Mouse (Mus musculus) MEL (cell line): Measurements from ENCODE around the gene Gm20388. TPM values are rescaled to one million over a fixed set of nuclear protein-coding genes. Genes with fewer than 3 reads are reported as not detected.

ENCODE experiments used
- DNase-seq: peaks from one replicate; pipeline ENCODE4 v3.0.0; 2011; ENCODE audit warnings: low read depth, low spot score
- H3K27ac ChIP-seq: 2 replicates; pipeline ENCODE4 v1.5.1; 2012; ENCODE audit warnings: low read depth, mild to moderate bottlenecking, control low read depth, low read length, moderate library complexity; ENCODE audit not compliant: control insufficient read depth
- H3K27me3 ChIP-seq, 2 experiments: fragments of 150-350 bp in 1 of 2; sonication (generic) in 1 of 2; 2 replicates each; pipeline ENCODE4 v1.6.1; 2012; ENCODE audit warnings: low read length in 2 of 2, mild to moderate bottlenecking in 2 of 2, improper control_type of control experiment in 1 of 2, moderate library complexity in 1 of 2; ENCODE audit not compliant: insufficient read depth in 2 of 2, control insufficient read depth in 1 of 2
- H3K36me3 ChIP-seq, 2 experiments: 2 replicates each; pipeline ENCODE4 v1.6.1; 2012 to 2014; ENCODE audit warnings: low read length in 2 of 2, improper control_type of control experiment in 1 of 2, inconsistent platforms in 1 of 2, mild to moderate bottlenecking in 1 of 2; ENCODE audit not compliant: insufficient read depth in 2 of 2, control insufficient read depth in 1 of 2
- H3K4me1 ChIP-seq, 2 experiments: fragments of 150-350 bp in 1 of 2; sonication (generic) in 1 of 2; 2 replicates each; pipeline ENCODE4 v1.6.1; 2012; ENCODE audit warnings: low read length in 2 of 2, improper control_type of control experiment in 1 of 2, mild to moderate bottlenecking in 1 of 2; ENCODE audit not compliant: insufficient read depth in 2 of 2, control insufficient read depth in 1 of 2
- H3K4me3 ChIP-seq, 2 experiments: fragments of 150-350 bp in 1 of 2; sonication (generic) in 1 of 2; 2 replicates each; pipeline ENCODE4 v1.5.1; 2012; ENCODE audit warnings: low read depth in 2 of 2, low read length in 2 of 2, mild to moderate bottlenecking in 2 of 2, moderate library complexity in 2 of 2, control low read depth in 1 of 2, improper control_type of control experiment in 1 of 2; ENCODE audit not compliant: control insufficient read depth in 1 of 2, insufficient read depth in 1 of 2
- H3K79me2 ChIP-seq: 2 replicates; pipeline ENCODE4 v1.6.1; 2012; ENCODE audit warnings: mild to moderate bottlenecking, low read length, moderate library complexity; ENCODE audit not compliant: control insufficient read depth, poor library complexity, insufficient read depth
- H3K9ac ChIP-seq: 2 replicates; pipeline ENCODE4 v1.6.1; 2012; ENCODE audit warnings: low read depth, mild to moderate bottlenecking, control low read depth, low read length, moderate library complexity; ENCODE audit not compliant: control insufficient read depth, poor library complexity, severe bottlenecking
- H3K9me3 ChIP-seq: fragments of 150-350 bp; sonication (generic); replicated peaks from 2 replicates; pipeline ENCODE4 v1.6.1; 2012; ENCODE audit warnings: mild to moderate bottlenecking, low read length, improper control_type of control experiment, moderate library complexity; ENCODE audit not compliant: insufficient read depth
- CHD1 ChIP-seq: IDR thresholded peaks from 2 replicates; pipeline ENCODE4 v1.6.1; 2012; ENCODE audit warnings: low read depth, mild to moderate bottlenecking, inconsistent platforms, low read length, improper control_type of control experiment
- CHD2 ChIP-seq: IDR thresholded peaks from 2 replicates; pipeline ENCODE4 v1.6.1; 2011; ENCODE audit warnings: low read length, improper control_type of control experiment
- E2F4 ChIP-seq: IDR thresholded peaks from 2 replicates; pipeline ENCODE4 v1.6.1; 2011; ENCODE audit warnings: low read depth, low read length, improper control_type of control experiment, borderline replicate concordance
- ETS1 ChIP-seq: IDR thresholded peaks from 2 replicates; pipeline ENCODE4 v1.6.1; 2012; ENCODE audit warnings: low read depth, mild to moderate bottlenecking, inconsistent platforms, low read length, improper control_type of control experiment, moderate library complexity
- JUND ChIP-seq: IDR thresholded peaks from 2 replicates; pipeline ENCODE4 v1.6.1; 2011; ENCODE audit warnings: low read depth, mild to moderate bottlenecking, improper control_type of control experiment, low read length
- MAX ChIP-seq: IDR thresholded peaks from 2 replicates; pipeline ENCODE4 v1.6.1; 2011; ENCODE audit warnings: low read length, improper control_type of control experiment
- MAZ ChIP-seq: IDR thresholded peaks from 2 replicates; pipeline ENCODE4 v1.6.1; 2012; ENCODE audit warnings: low read depth, mild to moderate bottlenecking, inconsistent platforms, low read length, improper control_type of control experiment
- MXI1 ChIP-seq: IDR thresholded peaks from 2 replicates; pipeline ENCODE4 v1.6.1; 2011; ENCODE audit warnings: mild to moderate bottlenecking, low read depth, low read length, improper control_type of control experiment
- NELFE ChIP-seq: IDR thresholded peaks from 2 replicates; pipeline ENCODE4 v1.6.1; 2011; ENCODE audit warnings: low read depth, low read length, improper control_type of control experiment
- POLR2AphosphoS2 ChIP-seq: IDR thresholded peaks from 2 replicates; pipeline ENCODE4 v1.6.1; 2011; ENCODE audit warnings: low read length, improper control_type of control experiment
- TCF12 ChIP-seq: IDR thresholded peaks from 2 replicates; pipeline ENCODE4 v1.6.1; 2014; ENCODE audit warnings: low read depth, mild to moderate bottlenecking, inconsistent platforms, low read length, improper control_type of control experiment, moderate library complexity
- USF1 ChIP-seq: IDR thresholded peaks from 2 replicates; pipeline ENCODE4 v1.6.1; 2014; ENCODE audit warnings: low read depth, mild to moderate bottlenecking, inconsistent platforms, low read length, improper control_type of control experiment, moderate library complexity
- ZMIZ1 ChIP-seq: IDR thresholded peaks from 2 replicates; pipeline ENCODE4 v1.6.1; 2012; ENCODE audit warnings: low read depth, mild to moderate bottlenecking, inconsistent platforms, low read length, improper control_type of control experiment, moderate library complexity
- polyA plus RNA-seq, 2 experiments: library from polyadenylated mRNA; stranded (reverse) in 1 of 2; unstranded in 1 of 2; fragments of >175 nt in 1 of 2; fragments of >200 nt in 1 of 2; gene quantifications; 2 replicates each; pipeline versions ENCODE4 v1.2.1 to v1.2.4; 2012; ENCODE audit warnings: low replicate concordance in 2 of 2, low read depth in 1 of 2; ENCODE audit not compliant: insufficient read length in 2 of 2, insufficient read depth in 1 of 2, missing spikeins in 1 of 2
- total RNA-seq: library from RNA; depleted of rRNA; stranded (reverse); fragments of 300-350 nt; gene quantifications from 2 replicates; pipeline ENCODE4 v1.2.3, GENCODE M21; 2012

Gm20388 gene
- total and polyA plus RNA-seq, 3 experiments, result 11.1 to 17.8 TPM; not detected in 1

- no peak for TF ChIP-seq ETS1
Measured at GRCm38 (mm10) chr8:124212148-124212547, 4301.5 kb downstream of the Gm20388 start (continued).

GRCm38 (mm10) chr8:124216951-124217350 lies 4306.3 kb downstream of the Gm20388 start:
- Histone ChIP-seq H3K4me3 (no peak overlapping the region), H3K36me3 (no peaks in the 10 kb centered on the region), H3K9ac (no peak overlapping the region), H3K79me2 (no peaks in the 10 kb centered on the region), H3K4me1 (no peaks in the 10 kb centered on the region), H3K9me3 (no peaks in the 10 kb centered on the region), H3K27me3 (no peaks in the 10 kb centered on the region), H3K27ac (no peak overlapping the region)
- no peak for DNase-seq
- no peak for TF ChIP-seq POLR2AphosphoS2
- TF ChIP-seq ZMIZ1, result no peak
- TF ChIP-seq JUND, result no peak
- TF ChIP-seq TCF12, result no peak
- TF ChIP-seq E2F4, result no peak
- TF ChIP-seq MAZ, result no peak
- no peak for TF ChIP-seq NELFE
- TF ChIP-seq CHD1, result no peak
- TF ChIP-seq USF1, result no peak
- TF ChIP-seq MAX, result no peak
- no peak for TF ChIP-seq ETS1

GRCm38 (mm10) chr8:124229883-124230282 lies 4319.2 kb downstream of the Gm20388 start:
- Histone ChIP-seq H3K9me3 (no peaks in the 10 kb centered on the region), H3K9ac (no peak overlapping the region), H3K27ac (no peak overlapping the region), H3K27me3 (no peaks in the 10 kb centered on the region), H3K79me2 (peaks cover 2% of the 10 kb centered on the region; the same call in 1 of the 2 replicates), H3K36me3 (no peaks in the 10 kb centered on the region), H3K4me3 (no peak overlapping the region), H3K4me1 (peaks cover 0 to 6% of the 10 kb centered on the region in 2 experiments; a peak in 2 of 4 replicates)
- TF ChIP-seq CHD2 (no peak), MXI1 (no peak)
- DNase-seq, result peak; percentile 17
